Mouse (Mus musculus): Measurements from ENCODE around the gene Ccdc34.

- TF ChIP-seq CTCF (IDR thresholded peaks at IDR 0.05; ENCODE audit: control insufficient read depth, insufficient read depth, low read length) (no peak), POLR2A (IDR thresholded peaks at IDR 0.05; ENCODE audit: borderline replicate concordance, control insufficient read depth, low read depth, low read length) (no peak)
These were observed 159.3 kb downstream of the Ccdc34 start for GRCm38 (mm10) chr2:110176761-110177400.

All from bone marrow, adult 2 months (tissue).